Mouse (Mus musculus) myocyte (in vitro differentiated cells): ENCODE measurements around the gene Abca1. TPM values are rescaled to one million over a fixed set of nuclear protein-coding genes. Genes with fewer than 3 reads are reported as not detected.

Source experiments
- H3K27me3 ChIP-seq: one replicate; pipeline ENCODE4 v1.6.1; 2011; ENCODE audit not compliant: control insufficient read depth, insufficient read depth, insufficient read length
- H3K36me3 ChIP-seq: one replicate; pipeline ENCODE4 v1.6.1; 2011; ENCODE audit not compliant: control insufficient read depth, insufficient read depth
- H3K4me2 ChIP-seq: one replicate; pipeline ENCODE4 v1.6.1; 2011; ENCODE audit warnings: low read depth, control low read depth
- H3K4me3 ChIP-seq: one replicate; pipeline ENCODE4 v1.5.1; 2011; ENCODE audit warnings: mild to moderate bottlenecking, control low read depth, moderate library complexity
- H3K79me2 ChIP-seq: one replicate; pipeline ENCODE4 v1.6.1; 2011; ENCODE audit not compliant: control insufficient read depth, insufficient read depth
- H3ac ChIP-seq: one replicate; pipeline ENCODE4 v1.6.1; 2011; ENCODE audit not compliant: control insufficient read depth, insufficient read length
- CEBPB ChIP-seq: IDR thresholded peaks from 2 replicates; pipeline ENCODE4 v1.6.1; 2011; ENCODE audit warnings: mild to moderate bottlenecking, moderate library complexity; ENCODE audit not compliant: poor library complexity, insufficient read depth, severe bottlenecking
- E2F4 ChIP-seq: IDR thresholded peaks from one replicate; pipeline ENCODE4 v1.6.1; 2011; ENCODE audit warnings: mild to moderate bottlenecking, control low read depth, moderate library complexity; ENCODE audit not compliant: insufficient read depth
- MAX ChIP-seq: IDR thresholded peaks from one replicate; pipeline ENCODE4 v1.6.1; 2011; ENCODE audit warnings: low read depth, mild to moderate bottlenecking, control low read depth
- MYOD1 ChIP-seq, 3 experiments: IDR thresholded peaks; one replicate each; pipeline ENCODE4 v1.6.1; 2011; ENCODE audit warnings: control low read depth in 2 of 3, low read depth in 2 of 3, mild to moderate bottlenecking in 2 of 3, moderate library complexity in 1 of 3; ENCODE audit not compliant: insufficient read length in 2 of 3, control insufficient read depth in 1 of 3
- MYOG ChIP-seq, 3 experiments: IDR thresholded peaks; one replicate each; pipeline ENCODE4 v1.6.1; 2011; ENCODE audit warnings: control low read depth in 2 of 3, low read depth in 2 of 3, mild to moderate bottlenecking in 2 of 3; ENCODE audit not compliant: insufficient read length in 2 of 3, control insufficient read depth in 1 of 3, insufficient read depth in 1 of 3
- POLR2A ChIP-seq: IDR thresholded peaks from one replicate; pipeline ENCODE4 v1.6.1; 2011; ENCODE audit warnings: low read depth, mild to moderate bottlenecking, control low read depth, moderate library complexity; ENCODE audit not compliant: insufficient read length
- POLR2AphosphoS2 ChIP-seq: IDR thresholded peaks from one replicate; pipeline ENCODE4 v1.6.1; 2011; ENCODE audit warnings: low read depth, control low read depth; ENCODE audit not compliant: insufficient read length
- REST ChIP-seq: IDR thresholded peaks from one replicate; pipeline ENCODE4 v1.6.1; 2011; ENCODE audit warnings: mild to moderate bottlenecking, control low read depth, moderate library complexity; ENCODE audit not compliant: insufficient read depth, insufficient read length
- SRF ChIP-seq: IDR thresholded peaks from one replicate; pipeline ENCODE4 v1.6.1; 2011; ENCODE audit warnings: low read depth; ENCODE audit not compliant: control insufficient read depth, insufficient read length
- TCF12 ChIP-seq: IDR thresholded peaks from one replicate; pipeline ENCODE4 v1.6.1; 2011; ENCODE audit warnings: mild to moderate bottlenecking, control low read depth; ENCODE audit not compliant: poor library complexity, insufficient read depth, severe bottlenecking
- TCF3 ChIP-seq: IDR thresholded peaks from one replicate; pipeline ENCODE4 v1.6.1; 2011; ENCODE audit warnings: low read depth, control low read depth; ENCODE audit not compliant: insufficient read length
- USF1 ChIP-seq: IDR thresholded peaks from one replicate; pipeline ENCODE4 v1.6.1; 2011; ENCODE audit warnings: low read depth, mild to moderate bottlenecking, control low read depth, moderate library complexity
- polyA plus RNA-seq: library from polyadenylated mRNA; unstranded; fragments of >200 nt; fragmentation: generic; extraction: Trizol; gene quantifications from one replicate; pipeline ENCODE4 v1.2.1, GENCODE M21; 2012; ENCODE audit warnings: missing spikeins

Gene Abca1
- polyA plus RNA-seq, 1 experiment = 0.68 TPM

DNA sequence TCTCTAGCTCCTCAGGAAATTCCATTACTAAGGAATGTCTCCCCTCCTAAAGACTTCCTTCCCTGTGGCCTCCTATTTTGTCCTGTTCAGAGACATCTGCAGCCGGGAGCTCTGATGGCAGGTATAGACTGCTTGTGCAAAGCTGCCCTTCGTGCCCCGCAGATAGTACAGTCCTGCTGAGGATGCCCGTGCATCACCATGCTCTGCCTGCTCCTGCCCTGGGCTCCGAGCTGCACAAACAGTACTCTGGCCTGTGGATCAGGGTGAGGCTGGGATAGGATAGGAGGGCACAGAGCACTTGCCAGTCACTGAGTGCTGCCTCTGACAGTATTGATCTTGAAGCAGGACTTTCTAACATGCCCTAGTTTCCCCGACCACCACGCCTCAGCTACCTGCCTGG, 18.8 kb upstream of the Abca1 start:
- Histone ChIP-seq H3K79me2 (no peaks in the 10 kb centered on the region), H3K4me3 (no peak overlapping the region), H3K36me3 (no peaks in the 10 kb centered on the region), H3K4me2 (no peak overlapping the region), H3K27me3 (no peaks in the 10 kb centered on the region), H3ac (no peak overlapping the region)
- no peak for TF ChIP-seq TCF12
- TF ChIP-seq CEBPB = no peak
- no peak for TF ChIP-seq MAX
- no peak for TF ChIP-seq E2F4
- TF ChIP-seq REST = no peak
- TF ChIP-seq MYOD1 (IDR thresholded peaks at IDR 0.05; ENCODE audit: control insufficient read depth in 1 of 3, insufficient read length in 2 of 3, low read depth in 2 of 3) = no peak
- TF ChIP-seq TCF3 = no peak
- no peak for TF ChIP-seq SRF
- TF ChIP-seq MYOG (IDR thresholded peaks at IDR 0.05; ENCODE audit: control insufficient read depth in 1 of 3, insufficient read depth in 1 of 3, insufficient read length in 2 of 3, low read depth in 2 of 3) = no peak
- TF ChIP-seq POLR2A = no peak
- no peak for TF ChIP-seq USF1

GRCm38 (mm10) chr4:53177696-53178095, 18.0 kb upstream of the Abca1 start:
- H3K4me2 ChIP-seq = no peak overlapping the region
- H3ac ChIP-seq = no peak overlapping the region
- H3K79me2 ChIP-seq = no peaks in the 10 kb centered on the region
- H3K4me3 ChIP-seq = no peak overlapping the region
- H3K36me3 ChIP-seq = no peaks in the 10 kb centered on the region
- no peaks in the 10 kb centered on the region for H3K27me3 ChIP-seq
- TF ChIP-seq TCF3 (no peak), SRF (no peak), TCF12 (no peak), MAX (no peak), MYOG (IDR thresholded peaks at IDR 0.05; ENCODE audit: control insufficient read depth in 1 of 3, insufficient read depth in 1 of 3, insufficient read length in 2 of 3, low read depth in 2 of 3) (no peak), CEBPB (no peak), USF1 (no peak), MYOD1 (IDR thresholded peaks at IDR 0.05; ENCODE audit: control insufficient read depth in 1 of 3, insufficient read length in 2 of 3, low read depth in 2 of 3) (no peak), REST (no peak), E2F4 (no peak), POLR2A (no peak), POLR2AphosphoS2 (no peak)

GRCm38 (mm10) chr4:53174906-53175305, 15.2 kb upstream of the Abca1 start:
- TF ChIP-seq CEBPB (no peak), TCF3 (no peak), MYOG (IDR thresholded peaks at IDR 0.05; ENCODE audit: control insufficient read depth in 1 of 3, insufficient read depth in 1 of 3, insufficient read length in 2 of 3, low read depth in 2 of 3) (no peak), MAX (no peak), TCF12 (no peak), POLR2AphosphoS2 (no peak), USF1 (no peak)
- H3K36me3 ChIP-seq = no peaks in the 10 kb centered on the region
- no peaks in the 10 kb centered on the region for H3K79me2 ChIP-seq
- no peak overlapping the region for H3K4me3 ChIP-seq
- H3K27me3 ChIP-seq = no peaks in the 10 kb centered on the region
- no peak overlapping the region for H3ac ChIP-seq
- H3K4me2 ChIP-seq = no peak overlapping the region

DNA sequence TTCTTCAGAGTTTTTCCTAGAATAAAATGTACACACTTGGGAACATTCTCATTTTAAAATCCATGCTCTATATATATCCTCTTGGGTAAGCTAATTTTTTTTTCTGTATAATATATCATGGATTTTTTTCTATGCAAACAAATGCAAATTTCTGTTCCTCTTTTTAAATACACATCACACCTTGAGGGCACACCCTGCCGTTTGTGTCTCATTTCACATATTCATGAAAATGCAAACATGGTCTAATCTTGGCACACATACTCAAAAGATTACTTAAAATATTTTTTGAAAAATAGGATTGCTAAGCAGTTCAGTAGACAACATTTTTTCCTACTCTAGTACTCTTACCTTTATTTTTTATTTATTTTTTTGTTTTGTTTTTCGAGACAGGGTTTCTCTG, 10.7 kb upstream of the Abca1 start:
- H3K27me3 ChIP-seq = no peaks in the 10 kb centered on the region
- H3ac ChIP-seq = no peak overlapping the region
- no peak overlapping the region for H3K4me2 ChIP-seq
- no peaks in the 10 kb centered on the region for H3K79me2 ChIP-seq
- H3K36me3 ChIP-seq = no peaks in the 10 kb centered on the region
- TF ChIP-seq SRF (no peak), E2F4 (no peak), TCF3 (no peak), POLR2A (no peak), MYOG (IDR thresholded peaks at IDR 0.05; ENCODE audit: control insufficient read depth in 1 of 3, insufficient read depth in 1 of 3, insufficient read length in 2 of 3, low read depth in 2 of 3) (no peak), USF1 (no peak), MAX (no peak), TCF12 (no peak), POLR2AphosphoS2 (no peak), MYOD1 (IDR thresholded peaks at IDR 0.05; ENCODE audit: control insufficient read depth in 1 of 3, insufficient read length in 2 of 3, low read depth in 2 of 3) (no peak), REST (no peak), CEBPB (no peak)
- H3K4me3 ChIP-seq = no peak overlapping the region

DNA sequence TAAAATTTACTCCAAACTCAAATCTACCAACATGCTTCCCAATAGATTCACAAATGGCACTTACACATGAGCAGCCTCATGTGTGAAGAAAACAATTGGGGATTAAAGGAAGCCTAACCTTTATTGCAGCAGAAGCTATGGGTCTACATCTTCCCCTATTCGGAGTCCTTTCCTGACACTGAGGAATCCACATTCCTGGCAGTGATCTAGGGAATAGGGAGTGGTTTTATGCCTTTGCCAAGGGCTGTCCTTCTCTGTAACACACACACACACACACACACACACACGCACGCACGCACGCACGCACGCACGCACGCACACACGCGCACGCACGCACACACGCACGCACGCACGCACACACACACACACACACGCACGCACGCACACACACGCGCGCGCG, 5.5 kb upstream of the Abca1 start:
- no peak overlapping the region for H3ac ChIP-seq
- no peaks in the 10 kb centered on the region for H3K79me2 ChIP-seq
- H3K4me2 ChIP-seq = no peak overlapping the region
- H3K36me3 ChIP-seq = no peaks in the 10 kb centered on the region
- TF ChIP-seq POLR2A = no peak
- TF ChIP-seq TCF3 = no peak
- TF ChIP-seq REST = no peak
- TF ChIP-seq CEBPB = no peak
- TF ChIP-seq SRF = no peak
- TF ChIP-seq MYOD1 (IDR thresholded peaks at IDR 0.05; ENCODE audit: control insufficient read depth in 1 of 3, insufficient read length in 2 of 3, low read depth in 2 of 3) = no peak
- no peak for TF ChIP-seq MYOG (IDR thresholded peaks at IDR 0.05; ENCODE audit: control insufficient read depth in 1 of 3, insufficient read depth in 1 of 3, insufficient read length in 2 of 3, low read depth in 2 of 3)
- TF ChIP-seq MAX = no peak
- no peak for TF ChIP-seq E2F4
- no peaks in the 10 kb centered on the region for H3K27me3 ChIP-seq
- no peak overlapping the region for H3K4me3 ChIP-seq
